Mouse (Mus musculus): Measurements from ENCODE around the gene Wbp4.

DNA sequence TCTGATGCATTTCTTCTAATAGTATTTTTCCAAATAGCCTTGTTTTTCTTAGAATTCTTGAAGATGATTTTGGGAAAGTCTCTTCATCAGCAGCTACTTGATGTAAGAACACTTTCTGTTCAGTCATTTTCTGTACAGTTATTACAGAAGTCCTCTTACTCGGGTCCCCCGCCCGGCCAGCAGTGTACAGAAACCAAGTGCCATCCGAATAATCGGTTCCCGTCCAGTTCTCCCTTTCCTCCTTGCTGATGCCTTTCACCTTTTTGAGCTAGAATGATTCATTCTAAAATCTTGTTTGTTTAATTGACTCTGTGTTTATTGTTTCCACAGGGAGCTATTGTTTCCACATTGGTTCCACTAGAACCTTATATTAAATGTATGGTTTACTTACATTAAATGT lies 49.4 kb upstream of the Wbp4 start:
- no peak for TF ChIP-seq POLR2A (IDR thresholded peaks at IDR 0.05; ENCODE audit: borderline replicate concordance, extremely low read depth, insufficient read depth, insufficient read length, poor library complexity, severe bottlenecking)
- no peak for TF ChIP-seq CTCF (IDR thresholded peaks at IDR 0.05; ENCODE audit: borderline replicate concordance, extremely low read depth, insufficient read depth, insufficient read length)

Measured in brain, embryonic 14.5 days (tissue).